Mouse (Mus musculus) intestine, embryonic 15.5 days (tissue): Measurements from ENCODE around the gene Rtf1. TPM values are rescaled to one million over a fixed set of nuclear protein-coding genes. Genes with fewer than 3 reads are reported as not detected.

Experiments
- ATAC-seq: fragments of 200-750 bp; cut with Nextera tagmentation; 2 replicates; pipeline ENCODE4 v1.8.0; 2017; ENCODE audit warnings: moderate TSS enrichment, moderate library complexity
- H3K27ac ChIP-seq: fragments of 300-500 bp; sonication (generic); 2 replicates; pipeline ENCODE4 v1.5.1; 2015; ENCODE audit warnings: mild to moderate bottlenecking, inconsistent platforms
- H3K27me3 ChIP-seq: fragments of 300-500 bp; sonication (generic); replicated peaks from 2 replicates; pipeline ENCODE4 v1.6.1; 2015; ENCODE audit warnings: inconsistent platforms
- H3K36me3 ChIP-seq: fragments of 300-500 bp; sonication (generic); 2 replicates; pipeline ENCODE4 v1.6.1; 2015; ENCODE audit warnings: inconsistent platforms
- H3K4me1 ChIP-seq: fragments of 300-500 bp; sonication (generic); replicated peaks from 2 replicates; pipeline ENCODE4 v1.6.1; 2015; ENCODE audit warnings: inconsistent platforms
- H3K4me2 ChIP-seq: fragments of 300-500 bp; sonication (generic); replicated peaks from 2 replicates; pipeline ENCODE4 v1.6.1; 2015; ENCODE audit warnings: mild to moderate bottlenecking, inconsistent platforms
- H3K4me3 ChIP-seq: fragments of 300-500 bp; sonication (generic); replicated peaks from 2 replicates; pipeline ENCODE4 v1.5.1; 2015; ENCODE audit warnings: inconsistent platforms
- H3K9ac ChIP-seq: fragments of 300-500 bp; sonication (generic); 2 replicates; pipeline ENCODE4 v1.6.1; 2015; ENCODE audit warnings: inconsistent platforms
- H3K9me3 ChIP-seq: fragments of 300-500 bp; sonication (generic); 2 replicates; pipeline ENCODE4 v1.6.1; 2016; ENCODE audit warnings: inconsistent platforms
- WGBS: fragments of 180-500 bp; shearing (Covaris S2); methylation state at CpG from one replicate; pipeline ENCODE4 v1.1.7; 2015; 5-methylcytosine and 5-hydroxymethylcytosine counted together
- polyA plus RNA-seq: library from polyadenylated mRNA; unstranded; fragments of >200 nt; fragmentation: Nextera tagmentation; extraction: Ambion mirVana; gene quantifications from 2 replicates; pipeline ENCODE4 v1.2.1, GENCODE M21; 2015

The Rtf1 gene
- polyA plus RNA-seq, 1 experiment from 2014 or later = 34.8 TPM

GRCm38 (mm10) chr2:119741581-119742411 lies 66.9 kb downstream of the Rtf1 start, which contains the start of gene Itpka:
Gene Itpka, plus strand, starts transcription at chr2:119742337.
- H3K4me1 ChIP-seq = peaks cover 24% of the 10 kb centered on the region
- peaks cover 18% of the 10 kb centered on the region for H3K27me3 ChIP-seq
- H3K36me3 ChIP-seq = no peaks in the 10 kb centered on the region
- H3K9me3 ChIP-seq = no peaks in the 10 kb centered on the region
- H3K4me2 ChIP-seq = peak within 1 kb of the TSS; percentile 100
- H3K9ac ChIP-seq = peak within 1 kb of the TSS; percentile 64
- peak; percentile 74 for ATAC-seq
- H3K4me3 ChIP-seq = peak within 1 kb of the TSS; percentile 74
- peak within 1 kb of the TSS; percentile 88 for H3K27ac ChIP-seq
- under 1% methylated on average over 49 of the region's 53 CpGs for WGBS

GRCm38 (mm10) chr2:119742461-119743175 lies 67.8 kb downstream of the Rtf1 start:
- peak; percentile 10; the same call in 1 of the 2 replicates for ATAC-seq
- H3K9me3 ChIP-seq = no peaks in the 10 kb centered on the region
- peaks cover 16% of the 10 kb centered on the region for H3K27me3 ChIP-seq
- peak overlapping the region; percentile 74 for H3K4me3 ChIP-seq
- H3K4me2 ChIP-seq = peak overlapping the region; percentile 100
- H3K27ac ChIP-seq = peak overlapping the region; percentile 88
- H3K9ac ChIP-seq = peak overlapping the region; percentile 64
- H3K36me3 ChIP-seq = no peaks in the 10 kb centered on the region
- WGBS = under 1% methylated on average over 69 of the region's 70 CpGs
- peaks cover 24% of the 10 kb centered on the region for H3K4me1 ChIP-seq

GRCm38 (mm10) chr2:119743176-119743807 lies 68.4 kb downstream of the Rtf1 start:
- peak overlapping the region; percentile 100 for H3K4me2 ChIP-seq
- peak overlapping the region; percentile 83 for H3K27ac ChIP-seq
- no peak for ATAC-seq
- H3K4me3 ChIP-seq = peak overlapping the region; percentile 74
- H3K9me3 ChIP-seq = no peaks in the 10 kb centered on the region
- H3K27me3 ChIP-seq = peaks cover 16% of the 10 kb centered on the region
- peak overlapping the region; percentile 64 for H3K9ac ChIP-seq
- 8% methylated on average over 31 of the region's 31 CpGs for WGBS
- H3K36me3 ChIP-seq = no peaks in the 10 kb centered on the region
- peaks cover 24% of the 10 kb centered on the region for H3K4me1 ChIP-seq

- H3K4me1 ChIP-seq = peaks cover 24% of the 10 kb centered on the region
- no peaks in the 10 kb centered on the region for H3K36me3 ChIP-seq
- H3K4me3 ChIP-seq = peak overlapping the region; percentile 74
- H3K9me3 ChIP-seq = no peaks in the 10 kb centered on the region
- peak overlapping the region; percentile 100 for H3K4me2 ChIP-seq
- 0 out of 2 replicates have a peak overlapping the region, but pooled peaks have one; percentile 64 for H3K9ac ChIP-seq
- peak overlapping the region; percentile 83 for H3K27ac ChIP-seq
- ATAC-seq = peak; percentile 15
- peaks cover 16% of the 10 kb centered on the region for H3K27me3 ChIP-seq
- 6% methylated on average over 22 of the region's 22 CpGs for WGBS
Measured at GRCm38 (mm10) chr2:119743808-119744162, 68.9 kb downstream of the Rtf1 start.

GRCm38 (mm10) chr2:119744163-119745111 lies 69.6 kb downstream of the Rtf1 start:
- H3K4me1 ChIP-seq = peaks cover 24% of the 10 kb centered on the region
- peak overlapping the region; percentile 83 for H3K27ac ChIP-seq
- H3K27me3 ChIP-seq = peaks cover 19% of the 10 kb centered on the region
- no peaks in the 10 kb centered on the region for H3K9me3 ChIP-seq
- H3K9ac ChIP-seq = no peak overlapping the region
- no peaks in the 10 kb centered on the region for H3K36me3 ChIP-seq
- peak overlapping the region; percentile 100 for H3K4me2 ChIP-seq
- H3K4me3 ChIP-seq = peak overlapping the region; percentile 74
- 8% methylated on average over 46 of the region's 46 CpGs for WGBS
- peak; percentile 86 for ATAC-seq

- peak overlapping the region; percentile 83; the same call in 1 of the 2 replicates for H3K27ac ChIP-seq
- 7% methylated on average over 1 of the region's 1 CpGs for WGBS
- H3K4me3 ChIP-seq = no peak overlapping the region
- no peaks in the 10 kb centered on the region for H3K9me3 ChIP-seq
- H3K36me3 ChIP-seq = no peaks in the 10 kb centered on the region
- H3K4me1 ChIP-seq = peaks cover 24% of the 10 kb centered on the region
- H3K4me2 ChIP-seq = peak overlapping the region; percentile 100
- ATAC-seq = no peak
- no peak overlapping the region for H3K9ac ChIP-seq
- H3K27me3 ChIP-seq = peaks cover 19% of the 10 kb centered on the region
Measured at GRCm38 (mm10) chr2:119745281-119745680, 70.4 kb downstream of the Rtf1 start.

GRCm38 (mm10) chr2:119747554-119747953 lies 72.7 kb downstream of the Rtf1 start:
- Histone ChIP-seq H3K4me1 (peaks cover 15% of the 10 kb centered on the region), H3K9me3 (no peaks in the 10 kb centered on the region), H3K36me3 (no peaks in the 10 kb centered on the region), H3K27me3 (peaks cover 16% of the 10 kb centered on the region), H3K4me2 (no peak overlapping the region), H3K9ac (no peak overlapping the region), H3K4me3 (no peak overlapping the region), H3K27ac (no peak overlapping the region)
- 78% methylated on average over 7 of the region's 7 CpGs for WGBS
- ATAC-seq = no peak

- H3K4me3 ChIP-seq = no peak overlapping the region
- WGBS = 75% methylated on average over 13 of the region's 13 CpGs
- H3K9me3 ChIP-seq = no peaks in the 10 kb centered on the region
- no peak overlapping the region for H3K9ac ChIP-seq
- peaks cover 3% of the 10 kb centered on the region for H3K4me1 ChIP-seq
- no peaks in the 10 kb centered on the region for H3K36me3 ChIP-seq
- H3K27ac ChIP-seq = no peak overlapping the region
- H3K27me3 ChIP-seq = peaks cover 3% of the 10 kb centered on the region; the same call in 1 of the 2 replicates
- no peak overlapping the region for H3K4me2 ChIP-seq
- ATAC-seq = no peak
Measured at GRCm38 (mm10) chr2:119749260-119749659, 74.4 kb downstream of the Rtf1 start.

GRCm38 (mm10) chr2:119757601-119758100 lies 82.8 kb downstream of the Rtf1 start:
- Histone ChIP-seq H3K27ac (no peak overlapping the region), H3K4me3 (peak overlapping the region; percentile 65), H3K9me3 (no peaks in the 10 kb centered on the region), H3K9ac (peak overlapping the region; percentile 63), H3K27me3 (peaks cover 43% of the 10 kb centered on the region), H3K4me1 (peaks cover 16% of the 10 kb centered on the region), H3K4me2 (peak overlapping the region; percentile 99), H3K36me3 (no peaks in the 10 kb centered on the region)
- 2% methylated on average over 28 of the region's 31 CpGs for WGBS
- ATAC-seq = peak; percentile 68

GRCm38 (mm10) chr2:119758101-119758843 lies 83.4 kb downstream of the Rtf1 start:
- ATAC-seq = peak; percentile 68
- peaks cover 43% of the 10 kb centered on the region for H3K27me3 ChIP-seq
- no peaks in the 10 kb centered on the region for H3K36me3 ChIP-seq
- H3K9me3 ChIP-seq = no peaks in the 10 kb centered on the region
- no peak overlapping the region for H3K27ac ChIP-seq
- H3K4me1 ChIP-seq = peaks cover 16% of the 10 kb centered on the region
- H3K9ac ChIP-seq = peak overlapping the region; percentile 63
- WGBS = under 1% methylated on average over 56 of the region's 77 CpGs
- H3K4me3 ChIP-seq = peak overlapping the region; percentile 65
- peak overlapping the region; percentile 99 for H3K4me2 ChIP-seq
